Mouse (Mus musculus): Measurements from ENCODE around the gene Plekhg3. TPM values are rescaled to one million over a fixed set of nuclear protein-coding genes. Genes with fewer than 3 reads are reported as not detected.

The Plekhg3 gene
- polyA plus RNA-seq, 1 experiment = 13.3 TPM

DNA sequence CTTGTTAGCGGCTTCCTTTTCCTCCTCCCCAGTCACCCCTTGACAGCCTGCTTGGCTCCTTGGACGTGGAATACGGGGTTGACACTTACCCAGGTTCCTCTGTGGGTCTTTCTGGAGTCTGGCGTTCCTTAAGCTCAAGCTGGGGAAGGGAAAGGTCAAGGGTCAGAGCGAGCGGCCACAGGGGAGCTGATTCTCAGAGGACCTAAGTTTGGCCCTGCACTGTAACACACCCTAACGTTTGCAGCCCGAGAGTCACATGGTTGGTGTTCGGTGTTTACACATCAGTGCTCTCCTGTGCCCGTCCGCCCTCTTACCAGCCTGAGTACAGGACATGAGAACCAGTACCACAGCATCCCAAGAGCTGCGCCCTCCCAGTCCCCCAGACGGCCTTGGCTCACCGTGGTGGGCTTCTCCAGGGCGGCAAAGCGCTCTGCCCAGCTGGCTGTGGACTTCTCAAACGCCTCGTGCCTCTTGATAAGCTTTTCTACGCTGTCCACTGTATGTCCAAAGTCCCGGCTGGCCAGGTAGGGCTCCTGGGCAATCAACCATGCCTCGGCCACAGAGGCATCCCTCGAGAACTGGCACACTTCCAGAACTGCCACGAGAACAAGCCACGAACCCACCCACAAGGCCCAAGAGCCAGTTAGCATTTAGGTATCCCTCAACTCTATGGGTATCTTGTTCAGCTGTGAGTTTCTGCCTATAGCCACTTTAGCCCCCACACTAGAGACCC is 67.7 kb downstream of the Plekhg3 start:
- WGBS = 55% methylated on average over 24 of the region's 24 CpGs
- no peak for DNase-seq (ENCODE audit: low read depth, low spot score)

DNA sequence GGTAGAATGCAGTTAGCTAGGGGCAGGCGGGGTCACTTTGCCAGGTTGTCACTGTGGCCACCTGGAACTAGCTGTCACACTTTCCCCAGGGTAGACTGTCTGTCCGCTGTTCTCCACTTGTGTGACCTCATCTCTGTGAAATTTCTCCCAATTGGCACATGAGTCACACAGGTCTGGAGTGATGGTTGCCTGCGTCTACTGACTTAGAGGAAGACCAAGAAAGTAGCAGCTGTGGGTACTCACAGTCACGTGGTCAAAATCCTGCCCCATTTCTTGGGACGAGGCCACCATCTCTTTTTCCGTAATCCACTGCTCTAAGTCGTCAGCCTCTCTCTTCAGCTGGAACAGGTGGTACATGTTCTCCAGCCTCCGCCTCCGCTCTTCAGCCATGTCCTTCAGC is 73.1 kb downstream of the Plekhg3 start:
- WGBS = 73% methylated on average over 9 of the region's 9 CpGs
- no peak for DNase-seq (ENCODE audit: low read depth, low spot score)

DNA sequence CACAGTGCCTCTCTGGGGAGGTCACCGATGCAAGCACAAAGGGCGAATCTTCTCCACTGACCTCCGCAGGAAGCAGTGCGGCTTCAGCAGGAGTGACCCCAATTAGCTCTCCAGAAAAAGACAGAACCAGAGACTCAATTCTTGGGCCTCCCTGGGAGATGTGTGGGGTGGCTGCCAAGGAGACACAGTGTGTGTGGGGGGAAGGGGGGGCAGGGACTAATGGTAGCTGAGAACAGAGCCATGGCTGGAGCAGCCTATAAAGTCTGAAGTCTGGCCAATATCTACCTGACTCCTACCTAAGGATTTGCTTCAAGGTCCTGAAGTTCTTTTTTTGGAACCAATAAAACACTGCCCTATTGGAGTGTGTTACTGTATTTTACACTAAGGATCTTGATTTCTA is 73.9 kb downstream of the Plekhg3 start:
- WGBS = 81% methylated on average over 4 of the region's 4 CpGs
- DNase-seq (ENCODE audit: low read depth, low spot score) = no peak

DNA sequence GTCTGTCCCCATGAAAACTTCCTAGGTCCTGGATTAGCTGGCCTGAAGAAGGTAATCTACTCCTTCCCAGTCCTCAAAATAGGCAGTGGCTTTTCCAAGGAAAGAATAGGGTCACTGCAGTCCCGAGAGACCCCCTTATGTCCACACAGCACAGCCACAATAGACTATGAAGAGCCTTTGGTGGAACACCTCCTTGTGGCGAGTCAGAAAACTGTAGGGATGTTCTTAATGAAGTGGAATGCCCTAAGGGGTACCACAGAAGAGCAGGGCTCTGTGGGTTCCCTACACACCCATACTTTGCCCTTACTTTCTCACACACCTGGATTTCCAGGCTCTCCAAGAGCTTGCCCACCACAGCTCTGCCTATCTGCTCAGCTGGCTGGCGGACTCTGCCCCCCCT is 75.1 kb downstream of the Plekhg3 start:
- WGBS = 67% methylated on average over 3 of the region's 3 CpGs
- no peak for DNase-seq (ENCODE audit: low read depth, low spot score)

DNA sequence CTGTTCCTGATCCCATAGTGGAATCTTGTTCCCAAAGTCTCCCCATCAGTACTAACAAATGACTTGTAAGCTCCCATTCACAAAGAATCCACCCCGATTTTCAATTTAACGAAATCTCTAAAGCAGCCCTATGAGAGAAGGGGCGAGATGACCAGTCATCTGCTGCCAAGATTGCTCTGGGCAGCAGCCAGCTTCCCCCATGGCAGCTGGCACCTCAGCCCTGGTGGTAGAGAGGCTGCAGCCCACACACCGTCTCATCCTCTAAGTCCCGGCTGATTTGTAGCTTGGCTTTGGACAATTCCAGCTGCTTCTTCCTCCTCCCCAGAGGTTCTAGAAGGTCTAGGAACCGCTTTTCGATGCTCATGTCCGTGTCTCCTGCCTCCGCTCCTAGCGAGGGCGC is 77.5 kb downstream of the Plekhg3 start:
- WGBS = 77% methylated on average over 11 of the region's 11 CpGs

DNA sequence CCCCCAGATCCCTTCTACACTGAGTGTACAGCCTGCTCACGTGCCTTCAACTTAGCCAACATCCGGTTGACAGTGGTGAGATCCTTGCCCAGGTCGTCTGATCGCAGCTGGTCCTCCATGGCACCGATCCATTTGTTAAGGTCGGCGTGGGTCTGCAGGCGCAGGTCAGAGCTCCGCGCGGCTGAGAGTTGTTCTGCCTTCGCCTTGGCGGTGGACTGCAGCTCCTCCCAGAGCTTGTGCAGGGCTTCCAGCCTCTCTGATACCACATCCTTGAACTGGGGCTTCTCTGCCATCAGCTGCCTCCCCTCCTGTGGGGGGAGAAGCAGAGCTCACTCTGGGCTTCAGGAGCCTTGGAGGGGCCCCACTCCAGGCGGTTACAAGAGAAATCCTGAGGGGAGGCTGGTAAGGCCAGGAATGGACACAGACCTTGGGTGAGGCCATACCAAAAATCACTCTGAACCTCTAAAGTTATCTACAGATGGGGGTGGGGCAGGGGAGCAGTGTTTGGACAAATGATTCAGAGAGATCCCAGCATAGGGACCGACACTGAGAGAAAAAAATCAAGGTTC is 78.4 kb downstream of the Plekhg3 start:
- DNase-seq (ENCODE audit: low read depth, low spot score) = no peak
- 79% methylated on average over 15 of the region's 15 CpGs for WGBS

More for the DNA sequence above, 77.5 kb downstream of the Plekhg3 start:
- no peak for DNase-seq (ENCODE audit: low read depth, low spot score)

DNA sequence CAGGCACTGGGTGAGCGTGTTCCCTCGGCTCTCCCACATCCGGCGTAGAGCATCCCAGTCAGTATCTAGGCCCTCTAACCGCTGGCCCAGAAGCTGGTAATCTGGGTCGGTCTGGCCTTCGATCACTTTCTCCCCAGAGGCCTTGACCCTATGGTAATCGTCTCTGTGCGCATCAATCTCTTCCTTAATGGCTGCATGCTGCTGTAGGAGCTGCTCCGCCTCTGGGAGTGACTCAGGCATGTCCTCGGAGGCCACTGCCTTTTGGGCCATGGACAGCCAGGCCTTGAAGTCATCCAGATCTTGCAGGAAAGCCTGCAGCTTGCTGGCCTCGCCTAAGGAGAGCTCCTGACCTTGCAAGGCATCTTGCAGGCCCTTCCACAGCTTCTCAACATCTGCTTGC is 81.9 kb downstream of the Plekhg3 start:
- 72% methylated on average over 12 of the region's 12 CpGs for WGBS
- no peak for DNase-seq (ENCODE audit: low read depth, low spot score)

DNA sequence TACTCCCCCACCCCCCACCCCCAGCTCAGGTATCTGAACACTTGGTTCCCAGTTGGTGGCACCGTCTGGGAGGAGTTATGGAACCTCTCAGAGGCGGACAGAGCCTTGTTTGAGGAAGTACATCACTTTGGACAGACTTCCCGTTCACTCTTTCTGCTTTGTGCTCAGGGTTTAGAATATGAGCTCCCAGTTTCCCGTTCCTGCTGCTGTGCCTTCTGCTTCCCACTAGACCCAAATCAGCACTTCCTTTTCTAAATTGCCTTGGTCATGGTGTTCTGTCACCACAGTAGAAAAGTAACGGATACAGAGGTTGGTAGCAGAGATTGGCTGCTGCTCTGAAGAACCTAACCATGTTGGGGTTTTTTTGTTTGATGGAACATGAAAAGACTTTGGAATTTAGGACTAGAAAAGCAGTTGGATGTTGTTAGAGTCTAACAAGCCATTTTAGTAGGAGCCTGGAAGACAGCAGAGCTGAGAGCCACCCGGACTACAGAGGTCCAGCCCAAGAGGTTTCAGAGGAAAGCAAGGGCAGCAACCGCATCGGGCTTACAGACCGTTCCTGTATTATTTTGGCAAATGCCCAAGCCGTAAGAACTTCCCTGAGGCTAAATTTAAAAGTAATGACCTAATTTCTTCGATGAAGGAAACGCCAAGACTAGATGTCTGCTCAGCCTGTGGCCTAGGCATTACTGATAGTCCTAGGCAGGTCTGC is 84.3 kb downstream of the Plekhg3 start:
- 58% methylated on average over 12 of the region's 12 CpGs for WGBS
- DNase-seq (ENCODE audit: low read depth, low spot score) = no peak

DNA sequence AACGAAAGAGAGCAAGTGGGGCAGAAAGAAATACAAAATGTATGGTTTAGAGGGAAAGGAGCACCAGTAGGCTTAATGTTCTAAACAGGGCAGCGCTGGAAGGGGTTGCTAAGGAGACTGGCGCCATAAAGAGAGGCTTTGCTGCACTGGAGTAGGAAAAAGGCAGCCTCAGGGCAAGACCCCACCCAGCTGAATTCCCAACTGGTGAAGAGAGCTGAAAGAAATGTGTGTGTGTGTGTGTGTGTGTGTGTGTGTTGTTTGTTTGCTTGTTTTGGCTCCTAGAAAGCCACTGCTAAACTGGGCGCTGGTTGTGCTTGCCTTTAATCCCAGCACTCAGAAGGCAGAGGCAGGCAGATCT is 84.9 kb downstream of the Plekhg3 start:
- no peak for DNase-seq (ENCODE audit: low read depth, low spot score)
- 70% methylated on average over 4 of the region's 4 CpGs for WGBS

DNA sequence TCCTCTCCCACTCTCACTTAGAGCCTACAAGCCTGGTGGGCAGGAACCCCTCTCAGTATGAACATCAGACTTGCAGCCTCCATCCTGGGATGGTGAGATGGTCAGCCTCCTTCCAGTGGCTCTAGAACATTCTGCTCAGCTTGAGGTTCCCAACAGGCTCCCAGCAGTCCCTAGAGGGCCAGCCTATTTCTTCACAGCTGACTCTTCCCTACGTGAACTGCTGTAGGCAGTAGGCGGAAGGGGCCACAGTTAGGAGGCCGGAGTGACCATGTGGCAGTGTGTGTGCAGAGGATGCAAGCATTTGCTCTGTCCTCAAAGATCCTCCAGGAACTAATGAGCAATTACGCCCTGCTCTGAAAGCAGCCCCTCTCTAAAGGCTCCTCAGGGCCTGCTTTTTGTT is 87.5 kb downstream of the Plekhg3 start:
- WGBS = 79% methylated on average over 4 of the region's 4 CpGs
- no peak for DNase-seq (ENCODE audit: low read depth, low spot score)

DNA sequence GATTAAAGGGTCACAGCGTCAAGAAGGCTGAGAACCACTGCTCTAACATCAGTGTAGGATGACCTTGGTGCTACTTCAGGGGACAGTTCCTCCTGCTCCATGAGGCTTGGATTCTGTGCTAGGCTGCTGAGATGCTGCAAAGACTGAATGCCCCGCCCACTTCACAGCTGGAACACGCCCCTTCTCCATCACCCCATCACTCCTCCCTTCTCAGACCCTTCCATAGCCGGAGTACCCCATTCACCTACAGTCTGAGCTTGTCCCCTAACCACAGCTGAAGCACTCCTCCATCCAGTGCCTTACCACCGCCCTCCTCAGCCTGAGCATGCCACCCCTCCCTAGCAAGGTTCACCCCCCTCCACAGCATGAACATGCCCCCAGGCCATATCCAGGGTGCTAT is 89.2 kb downstream of the Plekhg3 start:
- DNase-seq (ENCODE audit: low read depth, low spot score) = no peak
- WGBS = 58% methylated on average over 5 of the region's 5 CpGs

DNA sequence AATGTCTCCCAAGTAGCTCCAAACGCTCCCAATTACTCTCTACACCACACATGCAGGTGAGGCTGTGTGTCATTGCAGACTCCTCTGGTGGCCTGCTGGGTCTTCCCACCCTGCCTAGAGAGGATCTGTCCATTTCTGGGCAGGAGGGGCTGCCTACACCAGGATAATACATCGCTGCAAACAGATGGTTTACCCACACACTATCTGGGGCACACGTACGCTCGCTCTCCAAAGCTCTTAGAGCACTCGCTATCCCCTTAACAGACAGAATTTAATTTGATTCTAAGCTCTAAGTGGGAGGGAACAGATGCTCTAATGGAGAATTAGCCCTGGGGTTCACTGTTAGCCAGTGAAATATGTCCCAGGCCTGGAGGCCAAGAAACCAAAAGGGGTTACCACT is 92.7 kb downstream of the Plekhg3 start:
- no peak for DNase-seq (ENCODE audit: low read depth, low spot score)
- 82% methylated on average over 6 of the region's 6 CpGs for WGBS

Other genes with a start within 250 kb of the Plekhg3 start
- 0.06 and 0.08 TPM in 2 replicates for gene Akap5, start 206.0 kb upstream of the Plekhg3 start, polyA plus RNA-seq (2012; rRNA removed)
- gene Zbtb25, start 161.3 kb upstream of the Plekhg3 start, polyA plus RNA-seq (2012; rRNA removed) = 3.7 and 4.6 TPM in 2 replicates
- 0.83 and 1.5 TPM in 2 replicates for gene Zbtb1, start 160.6 kb upstream of the Plekhg3 start, polyA plus RNA-seq (2012; rRNA removed)
- 12.9 and 17.3 TPM in 2 replicates for gene Hspa2, start 126.7 kb upstream of the Plekhg3 start, polyA plus RNA-seq (2012; rRNA removed)
- not detected in 2 replicates for gene Ppp1r36, start 113.4 kb upstream of the Plekhg3 start, polyA plus RNA-seq (2012; rRNA removed)
- gene Sptb, start 179.7 kb downstream of the Plekhg3 start, polyA plus RNA-seq (2012; rRNA removed) = 0.40 and 0.52 TPM in 2 replicates
- gene Churc1, start 234.6 kb downstream of the Plekhg3 start, polyA plus RNA-seq (2012; rRNA removed) = 57.0 and 81.3 TPM in 2 replicates
- 31.8 and 34.9 TPM in 2 replicates for gene Fntb, start 234.7 kb downstream of the Plekhg3 start, polyA plus RNA-seq (2012; rRNA removed)

Data from large intestine, adult 2 months (tissue).